Mouse (Mus musculus): Measurements from ENCODE around the gene Ccser2.

GRCm38 (mm10) chr14:36905809-36906522, 62.6 kb downstream of the Ccser2 start:
- TF ChIP-seq POLR2A (IDR thresholded peaks at IDR 0.05; ENCODE audit: borderline replicate concordance, low read depth, low read length) (no peak), CTCF (IDR thresholded peaks at IDR 0.05; ENCODE audit: low read depth, low read length) (no peak)
